Mouse (Mus musculus): ENCODE results near the gene Slc16a5.

Slc16a5 gene

GRCm38 (mm10) chr11:115513271-115514237, 51.3 kb downstream of the Slc16a5 start:
- peak; percentile 27 to 29 for DNase-seq (ENCODE audit: low spot score in 2 of 2)

- DNase-seq (ENCODE audit: low spot score in 2 of 2) = peak; percentile 96 to 98
Measured at GRCm38 (mm10) chr11:115514238-115514663, 52.0 kb downstream of the Slc16a5 start, which contains the start of gene Jpt1. Gene Jpt1 (minus strand): TSS chr11:115514387.

- DNase-seq (ENCODE audit: low spot score in 2 of 2) = no peak
Measured at GRCm38 (mm10) chr11:115515021-115515420, 52.7 kb downstream of the Slc16a5 start.

GRCm38 (mm10) chr11:115516942-115517341, 54.7 kb downstream of the Slc16a5 start:
- no peak for DNase-seq (ENCODE audit: low spot score in 2 of 2)

GRCm38 (mm10) chr11:115518693-115519092, 56.4 kb downstream of the Slc16a5 start:
- DNase-seq (ENCODE audit: low spot score in 2 of 2) = no peak

GRCm38 (mm10) chr11:115519581-115519980, 57.3 kb downstream of the Slc16a5 start:
- DNase-seq (ENCODE audit: low spot score in 2 of 2) = no peak

GRCm38 (mm10) chr11:115520218-115520617, 57.9 kb downstream of the Slc16a5 start:
- no peak for DNase-seq (ENCODE audit: low spot score in 2 of 2)

- no peak for DNase-seq (ENCODE audit: low spot score in 2 of 2)
Measured at GRCm38 (mm10) chr11:115521080-115521479, 58.8 kb downstream of the Slc16a5 start.

DNA sequence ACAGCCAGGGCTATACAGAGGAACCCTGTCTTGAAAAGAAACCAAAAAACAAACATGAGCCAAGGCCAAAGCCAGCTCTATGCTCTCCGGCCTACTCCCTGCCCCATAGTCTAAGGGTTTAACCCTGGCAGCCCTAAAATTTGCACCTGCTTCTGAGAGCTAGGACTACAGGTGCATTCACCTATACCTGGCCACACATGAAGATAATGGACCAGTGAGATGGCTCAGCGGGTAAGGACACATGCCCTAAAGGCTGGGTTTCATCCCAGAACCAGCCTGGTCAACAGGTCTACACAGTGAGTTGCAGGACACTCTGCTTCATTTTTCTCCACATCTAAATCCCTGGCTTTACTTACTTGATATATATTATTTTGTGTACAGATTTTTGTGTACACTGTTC, 60.0 kb downstream of the Slc16a5 start:
- no peak for DNase-seq (ENCODE audit: low spot score in 2 of 2)

DNA sequence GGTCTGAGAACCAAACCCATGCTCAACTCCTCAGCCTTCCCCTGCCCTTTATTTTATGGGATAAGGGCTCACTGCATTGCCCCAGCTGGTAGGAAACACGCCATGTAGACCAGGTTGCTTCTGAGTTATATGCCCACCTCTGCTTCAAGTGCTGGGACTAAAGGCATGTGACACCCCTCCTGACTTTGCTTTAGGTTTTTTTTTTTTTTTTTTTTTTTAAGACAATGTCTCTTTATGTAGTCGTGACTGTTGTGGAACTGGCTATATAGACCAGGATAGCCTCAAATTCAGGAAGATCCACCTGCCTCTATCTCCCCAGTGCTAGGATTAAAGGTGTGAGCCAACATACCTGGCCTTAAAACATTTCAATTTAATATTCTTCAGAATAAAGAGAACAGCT, 60.4 kb downstream of the Slc16a5 start:
- no peak for DNase-seq (ENCODE audit: low spot score in 2 of 2)

Data from urinary bladder, postnatal 36 days (tissue).